Mouse (Mus musculus) bone marrow, adult 2 months (tissue): Measurements from ENCODE around the gene Tcte2. TPM values are rescaled to one million over a fixed set of nuclear protein-coding genes. Genes with fewer than 3 reads are reported as not detected.

Experiments
- H3K27ac ChIP-seq: fragments of 200-500 bp; 2 replicates; pipeline ENCODE4 v1.5.1; 2012; ENCODE audit warnings: low read depth, mild to moderate bottlenecking, control low read depth, inconsistent platforms, low read length; ENCODE audit not compliant: control insufficient read depth, poor library complexity, insufficient read depth
- H3K4me1 ChIP-seq: fragments of 200-500 bp; 2 replicates; pipeline ENCODE4 v1.6.1; 2011; ENCODE audit warnings: low read length; ENCODE audit not compliant: control insufficient read depth, insufficient read depth
- H3K4me3 ChIP-seq: fragments of 200-500 bp; replicated peaks from 2 replicates; pipeline ENCODE3; 2011; ENCODE audit warnings: mild to moderate bottlenecking, low read depth, low read length, control low read depth; ENCODE audit not compliant: control insufficient read depth
- CTCF ChIP-seq: fragments of 200-500 bp; IDR thresholded peaks from 2 replicates; pipeline ENCODE4 v1.5.1; 2011; ENCODE audit warnings: low read length, control low read depth; ENCODE audit not compliant: control insufficient read depth, insufficient read depth
- POLR2A ChIP-seq: fragments of 200-500 bp; IDR thresholded peaks from 2 replicates; pipeline ENCODE4 v1.6.1; 2011; ENCODE audit warnings: low read depth, mild to moderate bottlenecking, control low read depth, low read length, borderline replicate concordance; ENCODE audit not compliant: control insufficient read depth
- WGBS: fragments of 180-500 bp; shearing (Covaris S2); methylation state at CpG from one replicate; pipeline ENCODE4 v1.1.7; 2018; 5-methylcytosine and 5-hydroxymethylcytosine counted together
- polyA plus RNA-seq: library from polyadenylated mRNA; stranded (reverse); fragments of >200 nt; gene quantifications from 2 replicates; pipeline ENCODE4 v1.2.4, GENCODE M21; 2011; ENCODE audit warnings: low replicate concordance; ENCODE audit not compliant: missing spikeins, insufficient read depth, insufficient read length

Gene Tcte2
- polyA plus RNA-seq, 1 experiment, result 4.1 TPM

- H3K27ac ChIP-seq, result no peak overlapping the region
- TF ChIP-seq POLR2A (no peak), CTCF (no peak)
- 88% methylated on average over 3 of the region's 3 CpGs for WGBS
- no peaks in the 10 kb centered on the region for H3K4me1 ChIP-seq
- no peak overlapping the region for H3K4me3 ChIP-seq
These were observed 49.1 kb downstream of the Tcte2 start for GRCm38 (mm10) chr17:13712518-13712917.

GRCm38 (mm10) chr17:13712116-13712515 lies 49.5 kb downstream of the Tcte2 start:
- no peak for TF ChIP-seq CTCF
- TF ChIP-seq POLR2A, result no peak
- no peaks in the 10 kb centered on the region for H3K4me1 ChIP-seq
- no peak overlapping the region for H3K27ac ChIP-seq
- 43% methylated on average over 6 of the region's 6 CpGs for WGBS
- no peak overlapping the region for H3K4me3 ChIP-seq

DNA sequence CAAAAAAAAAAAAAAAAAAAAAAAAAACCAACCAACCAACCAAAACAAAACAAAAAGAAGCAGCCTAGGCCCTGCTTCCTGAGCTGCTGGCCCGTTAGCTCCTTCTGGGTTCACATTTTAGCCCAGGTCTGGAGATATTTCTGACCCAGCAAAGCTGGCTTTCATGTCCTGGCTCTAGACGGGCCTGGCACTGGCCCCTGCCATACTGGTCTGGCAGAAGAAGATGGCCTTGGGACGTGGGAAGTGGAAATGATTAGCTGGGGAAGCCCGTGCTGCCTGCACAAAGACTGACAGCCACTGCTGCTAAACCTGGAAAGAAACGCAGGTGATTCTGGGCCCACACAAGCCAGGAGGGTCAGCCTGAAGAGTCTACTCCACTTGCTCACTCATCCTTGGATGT lies 50.5 kb downstream of the Tcte2 start:
- H3K4me3 ChIP-seq, result no peak overlapping the region
- no peak overlapping the region for H3K27ac ChIP-seq
- no peaks in the 10 kb centered on the region for H3K4me1 ChIP-seq
- 74% methylated on average over 5 of the region's 5 CpGs for WGBS
- no peak for TF ChIP-seq POLR2A

DNA sequence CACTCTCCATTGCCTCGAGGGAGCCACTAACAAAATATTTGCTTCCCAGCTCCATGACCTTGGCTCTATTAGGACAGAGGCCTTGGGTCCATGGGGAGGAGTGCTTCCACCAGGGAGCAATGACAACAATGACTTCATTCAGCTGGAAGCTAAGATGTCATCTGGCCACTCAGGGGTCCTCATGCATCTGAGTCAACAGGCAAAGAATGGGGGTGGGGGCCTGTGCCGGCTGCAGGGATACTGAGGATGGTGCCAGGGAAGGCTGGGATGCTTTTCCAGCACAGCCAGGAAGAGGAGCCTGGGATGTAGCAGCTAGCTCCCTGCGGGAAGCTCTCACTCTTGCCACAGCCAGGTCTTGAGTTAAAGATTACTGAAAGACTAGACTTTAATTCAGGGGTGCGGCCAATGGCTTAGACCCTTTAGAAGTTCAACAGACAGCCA lies 56.1 kb downstream of the Tcte2 start:
- 68% methylated on average over 4 of the region's 4 CpGs for WGBS
- Histone ChIP-seq H3K4me1 (no peaks in the 10 kb centered on the region), H3K27ac (no peak overlapping the region), H3K4me3 (no peak overlapping the region)
- TF ChIP-seq CTCF, result no peak
- no peak for TF ChIP-seq POLR2A

- Histone ChIP-seq H3K4me3 (no peak overlapping the region), H3K27ac (no peak overlapping the region), H3K4me1 (no peaks in the 10 kb centered on the region)
- WGBS, result 72% methylated on average over 9 of the region's 9 CpGs
- no peak for TF ChIP-seq CTCF
- TF ChIP-seq POLR2A, result no peak
These were observed 57.9 kb downstream of the Tcte2 start for GRCm38 (mm10) chr17:13703611-13704320.

DNA sequence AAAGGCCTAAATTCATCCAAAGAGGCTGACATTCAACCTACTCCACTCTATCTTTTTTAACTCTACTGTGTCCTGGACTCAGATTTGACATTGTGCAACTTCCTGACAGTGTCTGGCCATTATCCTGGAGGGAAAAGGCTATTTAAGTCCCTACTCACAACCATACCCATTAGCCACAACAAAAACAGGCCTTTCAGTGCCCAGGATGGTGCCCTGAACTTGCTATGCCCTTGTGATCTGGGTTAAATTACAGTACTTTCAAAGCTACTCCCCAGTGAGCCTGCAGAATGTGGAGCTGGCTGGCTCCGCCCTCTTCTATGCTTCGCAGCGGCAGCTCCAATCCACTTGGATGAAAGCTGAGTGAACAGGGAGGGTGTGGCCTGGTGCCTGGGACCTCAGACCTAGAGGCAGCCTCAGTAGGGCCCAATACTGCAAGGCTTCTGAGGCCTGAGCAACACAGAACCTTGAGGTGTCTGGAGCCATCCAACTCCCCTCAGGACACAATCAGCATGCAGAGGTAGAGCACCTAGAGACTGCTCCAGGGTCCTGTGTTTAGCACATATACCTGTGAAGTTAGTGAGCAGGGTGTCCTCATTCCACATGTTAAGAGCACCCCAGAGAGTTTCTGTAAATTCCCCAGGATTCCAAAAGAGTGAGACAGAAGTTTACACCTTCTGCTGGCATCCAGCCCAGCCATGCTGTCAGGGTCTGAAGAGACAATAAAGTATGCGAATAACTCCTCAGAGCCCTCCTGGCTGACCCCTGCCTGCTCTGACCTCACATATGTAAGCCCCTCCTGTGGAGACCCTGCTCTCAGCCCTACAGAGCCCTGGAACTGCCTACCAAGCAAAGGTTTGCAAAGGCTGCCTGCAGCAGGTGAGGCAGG lies 61.3 kb downstream of the Tcte2 start:
- no peak overlapping the region; the same call in 1 of the 2 replicates for H3K27ac ChIP-seq
- H3K4me3 ChIP-seq, result no peak overlapping the region
- H3K4me1 ChIP-seq, result no peaks in the 10 kb centered on the region
- WGBS, result 70% methylated on average over 4 of the region's 4 CpGs
- no peak for TF ChIP-seq CTCF
- TF ChIP-seq POLR2A, result no peak

- 78% methylated on average over 7 of the region's 7 CpGs for WGBS
- H3K4me3 ChIP-seq, result no peak overlapping the region
- no peaks in the 10 kb centered on the region for H3K4me1 ChIP-seq
- H3K27ac ChIP-seq, result no peak overlapping the region
- no peak for TF ChIP-seq POLR2A
- TF ChIP-seq CTCF, result no peak
These were observed 61.9 kb downstream of the Tcte2 start for GRCm38 (mm10) chr17:13699716-13700115.

DNA sequence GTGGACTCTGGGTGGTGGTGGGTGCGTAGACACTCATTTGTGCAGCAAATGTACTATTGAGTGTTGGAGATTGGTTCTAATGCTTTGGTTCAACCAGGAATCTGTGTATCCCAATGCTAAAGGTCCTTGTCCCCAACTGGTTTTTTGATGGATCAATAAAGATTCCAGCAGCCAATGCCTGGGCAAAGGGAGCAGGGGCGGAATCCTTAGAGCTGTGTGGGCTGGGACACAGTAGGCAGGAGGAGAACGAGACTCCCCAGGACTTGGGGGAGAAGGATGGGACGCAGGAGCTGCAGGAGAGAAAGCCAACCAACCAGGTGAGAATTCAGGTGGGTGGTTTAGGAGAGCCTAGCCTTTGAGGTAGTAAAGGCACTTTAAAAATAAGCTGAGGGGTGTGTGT lies 63.4 kb downstream of the Tcte2 start:
- H3K27ac ChIP-seq, result no peak overlapping the region
- WGBS, result 80% methylated on average over 4 of the region's 4 CpGs
- H3K4me3 ChIP-seq, result no peak overlapping the region
- TF ChIP-seq CTCF (no peak), POLR2A (no peak)
- H3K4me1 ChIP-seq, result no peaks in the 10 kb centered on the region
